Mouse (Mus musculus): ENCODE results near the gene Gm49405.

GRCm38 (mm10) chr19:3997231-3997630, 3.2 kb upstream of the Gm49405 start:
- TF ChIP-seq POLR2A (IDR thresholded peaks at IDR 0.05; ENCODE audit: borderline replicate concordance, low read depth, low read length) = no peak
- no peak for TF ChIP-seq CTCF (IDR thresholded peaks at IDR 0.05; ENCODE audit: low read depth, low read length)

All from bone marrow macrophage, adult 2 months (primary cell).